Mouse (Mus musculus) adrenal gland, postnatal 4 days (tissue): ENCODE measurements around the gene Stard13. TPM values are rescaled to one million over a fixed set of nuclear protein-coding genes. Genes with fewer than 3 reads are reported as not detected.

Experiments used
- DNase-seq, 2 experiments: peaks; one replicate each; pipeline ENCODE4 v3.0.0; 2021 to 2022; ENCODE audit warnings: low spot score in 2 of 2, mixed read lengths in 2 of 2
- total RNA-seq, 2 experiments: library from RNA; stranded (reverse); gene quantifications; 2 replicates each; pipeline ENCODE4 v1.2.3; 2021

Gene Stard13
- total RNA-seq, 2 experiments from 2014 or later, result 22.6 to 26.6 TPM

DNA sequence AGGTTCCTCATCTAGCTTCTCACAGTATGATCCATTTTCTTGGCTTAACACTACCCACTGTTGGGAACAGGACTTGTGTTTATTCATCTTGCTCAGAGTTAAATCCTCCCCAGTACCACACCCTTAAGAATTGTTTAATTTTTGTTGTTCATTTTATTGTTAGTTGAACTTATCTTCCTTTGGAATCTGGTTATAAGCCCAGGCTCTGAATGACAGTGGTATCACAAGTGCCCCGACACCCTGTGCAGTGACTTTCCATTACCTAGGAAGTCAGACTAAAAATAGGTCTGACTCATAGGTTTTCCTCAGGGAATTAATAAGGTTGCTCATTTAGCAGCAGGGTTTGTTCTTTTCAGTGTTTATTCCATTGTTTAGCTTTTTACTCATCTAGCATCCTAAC is 168.4 kb downstream of the Stard13 start:
- no peak for DNase-seq

DNA sequence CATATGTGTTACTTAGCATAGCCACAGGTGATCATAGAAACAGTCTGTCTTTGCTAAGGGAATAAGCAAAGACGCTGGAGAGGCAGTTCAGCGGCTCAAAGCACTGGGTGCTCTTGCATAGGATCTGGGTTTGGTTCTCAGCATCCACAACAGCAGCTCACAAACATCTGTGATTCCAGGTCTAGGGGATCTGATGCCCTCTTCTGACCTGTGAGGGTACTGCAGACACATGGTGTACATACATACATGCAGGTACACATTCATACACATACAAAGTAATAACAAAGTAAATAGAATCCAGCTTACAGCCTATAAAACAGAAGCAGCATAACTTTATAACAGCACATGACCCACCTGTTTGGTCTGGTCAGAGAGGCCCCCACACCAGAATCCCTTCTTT is 171.7 kb downstream of the Stard13 start:
- no peak for DNase-seq

DNA sequence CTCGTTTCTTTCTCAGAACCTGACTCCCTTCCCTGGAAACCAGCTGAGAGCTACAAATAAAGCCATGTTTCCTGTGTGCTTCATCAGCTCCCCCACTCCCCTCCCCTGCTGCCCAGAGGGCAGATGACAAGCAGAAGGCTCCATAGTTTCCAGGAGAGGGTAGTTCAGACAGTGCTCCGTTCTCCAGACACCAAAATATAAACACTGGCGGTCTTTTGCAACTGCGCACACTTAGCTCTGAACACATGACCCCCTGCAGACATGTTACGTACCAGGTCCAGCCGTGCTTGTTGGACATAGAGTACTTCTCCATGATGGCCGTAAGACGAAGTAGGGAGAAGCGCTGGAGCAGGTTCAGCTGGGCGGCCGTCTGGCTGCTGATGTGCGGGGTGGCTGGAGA is 173.2 kb downstream of the Stard13 start:
- DNase-seq, result no peak

DNA sequence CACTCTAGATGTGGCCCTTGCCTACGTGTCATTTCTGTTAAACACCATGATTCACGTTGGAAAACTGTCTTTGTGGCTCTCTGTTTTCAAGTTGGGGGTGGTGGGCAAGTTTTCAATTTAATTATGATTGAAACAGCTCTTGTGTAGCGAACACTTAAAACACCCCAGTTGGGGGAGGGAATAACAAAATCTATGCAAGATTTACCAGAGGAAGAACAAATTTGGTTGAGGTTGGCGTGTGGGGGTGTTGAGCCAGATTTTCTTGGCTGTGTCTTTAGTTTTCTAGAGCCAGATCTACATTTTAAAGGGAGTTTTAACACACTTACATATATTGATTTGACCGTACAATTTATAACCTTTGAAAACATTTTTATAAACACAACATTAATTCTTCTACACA is 173.9 kb downstream of the Stard13 start:
- no peak for DNase-seq

DNA sequence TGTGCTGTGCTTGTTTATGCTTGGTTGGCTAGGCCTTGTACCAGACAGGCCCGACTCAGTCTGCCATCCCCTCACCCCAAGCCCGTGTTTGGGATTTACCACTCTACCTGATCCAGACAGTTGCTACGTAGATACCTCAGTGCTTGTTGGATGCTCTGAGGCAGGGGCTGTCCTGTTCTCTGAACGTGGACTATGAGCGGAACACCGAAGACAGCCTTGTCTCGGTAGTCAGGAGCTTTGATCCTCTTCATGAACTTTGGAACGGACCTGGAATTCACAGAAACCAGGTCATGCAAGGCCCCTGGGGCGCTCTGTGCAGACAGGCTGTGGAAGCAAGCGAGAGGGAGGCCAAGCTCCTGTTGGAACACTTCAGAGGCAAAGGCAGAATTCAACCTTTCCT is 174.3 kb downstream of the Stard13 start:
- no peak for DNase-seq

DNA sequence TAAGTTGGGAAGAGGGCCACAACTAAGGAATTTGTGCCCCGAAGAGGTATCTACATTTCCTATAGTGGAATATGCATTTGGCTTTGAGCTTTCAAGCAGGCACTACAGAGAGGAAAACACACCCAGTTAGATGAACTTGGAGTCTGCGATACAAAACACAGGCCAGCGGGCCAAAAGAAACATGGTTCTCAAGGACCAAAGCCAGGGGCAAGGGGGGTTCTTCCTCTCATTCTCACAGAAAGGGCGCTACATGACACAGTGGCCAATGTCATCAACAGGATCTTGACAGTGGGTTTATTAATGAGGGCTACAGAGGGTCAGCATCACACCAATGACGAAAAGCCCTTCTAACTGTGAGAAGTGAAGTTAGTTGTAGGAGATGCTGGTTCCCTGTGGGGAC is 175.9 kb downstream of the Stard13 start:
- DNase-seq, result no peak

DNA sequence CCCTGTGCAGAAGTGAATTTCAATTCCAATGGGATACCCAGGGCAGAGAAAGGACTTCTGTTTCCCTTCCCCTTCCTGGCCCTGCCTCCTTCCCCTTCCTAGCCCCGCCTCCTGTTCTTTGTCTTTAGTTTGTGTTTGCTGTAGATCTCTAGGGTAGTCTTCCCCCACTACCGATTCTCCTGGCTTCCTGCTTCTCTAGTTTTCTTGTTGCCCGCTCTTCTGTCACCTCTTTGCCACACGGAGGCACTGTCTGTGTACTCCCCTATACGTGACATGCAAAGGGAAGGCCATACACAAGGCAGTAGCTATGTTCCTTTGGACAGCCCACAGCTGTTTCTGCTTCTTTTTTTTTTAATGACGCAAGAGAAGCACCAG is 176.7 kb downstream of the Stard13 start:
- no peak for DNase-seq

DNA sequence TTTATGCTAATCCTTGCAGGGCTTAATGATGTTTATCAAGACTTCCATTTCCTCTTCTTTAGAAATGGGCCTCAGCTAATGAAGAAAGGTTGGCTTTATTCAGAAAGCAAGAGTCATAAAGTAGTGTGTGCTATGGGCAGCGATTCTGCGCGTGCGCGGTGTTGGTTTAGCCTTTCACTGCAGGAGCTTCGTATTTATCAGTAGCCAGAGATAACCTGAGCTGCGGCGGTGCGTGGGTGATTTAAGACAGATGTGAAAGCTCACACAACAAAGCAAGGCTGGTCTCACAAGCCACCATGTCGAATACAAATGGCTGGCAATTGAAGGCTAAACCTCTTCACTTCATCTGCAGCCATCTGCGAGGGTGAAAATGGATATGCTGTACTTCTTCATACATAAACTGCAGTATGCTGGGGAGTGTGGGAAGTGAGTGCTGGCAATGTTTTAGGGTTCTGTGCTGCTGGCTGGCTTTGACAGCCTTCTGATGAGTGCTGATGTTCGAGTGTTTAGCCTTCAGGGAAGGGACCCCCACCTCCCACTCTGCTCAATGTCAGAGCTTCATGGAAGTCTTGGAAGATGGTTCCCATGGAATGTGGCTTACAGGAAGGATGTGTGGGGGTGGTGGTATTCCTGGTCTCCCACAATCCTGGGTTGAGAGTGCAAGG is 177.2 kb downstream of the Stard13 start:
- no peak for DNase-seq

DNA sequence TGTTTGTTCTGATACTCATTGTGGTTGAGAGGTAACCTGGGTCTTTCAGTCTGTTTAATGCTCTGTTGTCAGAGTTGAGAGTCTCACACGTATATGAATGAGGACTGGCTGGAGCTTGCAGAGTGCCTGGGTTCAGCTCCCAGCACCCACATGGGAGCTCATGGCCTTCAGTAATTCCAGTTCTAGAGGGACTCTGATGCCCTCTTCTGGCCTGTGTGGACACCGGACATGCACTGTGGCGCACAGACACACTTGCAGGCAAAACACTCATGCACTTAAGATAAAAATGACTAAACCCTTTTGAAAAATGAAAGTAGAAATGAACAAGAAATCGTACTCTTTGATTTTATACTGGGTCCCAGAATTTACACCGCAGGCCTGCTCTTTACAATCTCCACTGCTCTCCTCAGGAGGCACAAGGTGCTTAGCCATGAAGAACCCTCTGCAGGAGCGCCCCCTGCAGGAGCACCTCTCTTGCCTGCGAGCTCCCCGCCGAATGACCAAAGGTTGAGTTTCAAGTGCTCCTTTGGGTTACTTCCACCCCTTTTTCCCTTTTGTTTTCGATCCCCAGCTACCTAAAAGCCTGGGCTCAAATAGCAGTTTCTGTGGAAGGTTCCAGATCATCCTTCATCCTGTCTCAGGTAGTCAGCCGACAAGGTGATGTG is 178.1 kb downstream of the Stard13 start:
- no peak for DNase-seq

DNA sequence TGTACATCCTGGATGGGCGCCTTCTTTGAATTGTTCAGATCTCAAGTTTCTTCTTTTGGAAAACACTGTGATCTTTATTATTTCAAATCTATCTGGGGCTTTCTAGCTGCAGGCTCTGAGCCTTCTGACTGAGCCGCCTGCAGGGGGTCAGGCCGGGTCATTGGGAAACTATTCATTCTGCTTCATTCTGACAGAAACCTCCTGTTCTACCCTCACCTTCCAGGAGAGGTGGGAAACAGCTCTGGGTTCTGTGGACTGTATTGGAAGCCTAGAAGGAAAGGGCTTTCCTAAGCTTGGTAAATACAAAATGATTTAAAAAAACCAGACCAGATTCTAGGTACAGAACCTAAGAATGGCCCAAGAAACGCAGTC is 178.9 kb downstream of the Stard13 start:
- DNase-seq, result no peak

DNA sequence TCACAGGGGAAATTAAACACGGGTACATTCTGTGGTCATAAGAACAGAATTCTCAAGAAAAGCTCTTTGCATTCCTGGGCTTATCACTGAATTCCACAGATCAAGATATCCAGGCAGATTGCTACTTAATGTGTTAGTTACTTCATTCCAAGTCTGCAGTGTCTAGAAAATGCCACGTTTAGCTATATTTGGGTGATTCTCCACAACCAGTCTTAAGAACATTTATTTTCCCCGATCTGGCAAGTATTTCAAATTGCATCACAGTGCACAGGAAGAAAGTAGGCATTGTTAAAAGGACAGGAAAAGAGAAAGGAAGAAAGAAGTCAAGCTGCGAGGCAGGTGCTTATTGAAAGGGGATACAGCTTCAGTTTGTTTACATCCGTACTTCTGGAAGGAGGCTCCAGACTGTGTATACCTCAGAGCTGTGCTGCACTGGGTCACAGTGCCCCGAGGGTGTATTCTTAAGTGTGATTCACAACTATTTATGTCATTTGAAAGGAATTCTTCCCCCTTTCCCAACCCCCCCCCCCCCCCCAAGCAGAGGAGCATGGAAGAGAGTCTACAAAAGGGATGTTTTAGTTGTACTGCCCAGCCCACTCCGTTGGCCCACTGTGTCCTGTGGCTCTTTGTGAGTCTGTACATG is 179.4 kb downstream of the Stard13 start:
- no peak for DNase-seq

DNA sequence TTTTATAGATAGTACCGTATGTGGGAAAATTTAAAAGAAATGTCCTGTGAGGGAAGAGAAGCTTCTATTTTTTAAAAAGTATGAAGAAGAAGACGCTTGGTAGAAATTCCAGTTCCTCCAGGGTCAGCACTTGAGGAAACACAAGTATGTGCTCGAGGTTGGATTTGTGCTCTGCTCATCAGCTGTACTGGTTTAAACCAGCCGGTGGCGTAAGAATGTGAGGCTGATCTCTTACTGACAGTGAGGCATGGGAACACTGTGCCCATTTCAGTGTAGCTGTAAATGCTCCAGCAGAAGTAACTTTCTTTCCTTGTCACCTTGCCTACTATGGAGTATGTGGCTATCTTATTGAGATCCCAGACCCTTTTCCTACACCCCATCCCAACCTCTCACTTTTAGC is 180.4 kb downstream of the Stard13 start:
- no peak for DNase-seq

DNA sequence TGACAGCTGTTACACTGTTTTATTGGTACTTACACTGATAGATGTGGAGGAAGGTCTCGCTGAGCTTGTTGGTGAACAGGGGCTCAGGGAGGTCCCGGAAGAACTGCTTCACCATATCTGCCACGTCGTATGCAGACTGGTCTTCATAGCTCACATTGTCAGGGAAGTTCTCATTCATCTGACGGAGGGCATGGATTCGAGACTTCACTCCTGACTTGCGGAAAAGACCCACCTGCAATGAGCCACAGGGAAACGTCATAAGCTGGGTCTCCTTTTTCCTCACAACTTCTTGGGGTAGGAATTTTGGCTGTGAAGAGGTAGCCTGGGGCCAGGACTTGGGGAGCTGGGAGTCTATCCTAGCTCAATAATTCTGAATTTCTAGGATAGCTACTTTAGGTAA is 181.3 kb downstream of the Stard13 start:
- DNase-seq, result no peak

DNA sequence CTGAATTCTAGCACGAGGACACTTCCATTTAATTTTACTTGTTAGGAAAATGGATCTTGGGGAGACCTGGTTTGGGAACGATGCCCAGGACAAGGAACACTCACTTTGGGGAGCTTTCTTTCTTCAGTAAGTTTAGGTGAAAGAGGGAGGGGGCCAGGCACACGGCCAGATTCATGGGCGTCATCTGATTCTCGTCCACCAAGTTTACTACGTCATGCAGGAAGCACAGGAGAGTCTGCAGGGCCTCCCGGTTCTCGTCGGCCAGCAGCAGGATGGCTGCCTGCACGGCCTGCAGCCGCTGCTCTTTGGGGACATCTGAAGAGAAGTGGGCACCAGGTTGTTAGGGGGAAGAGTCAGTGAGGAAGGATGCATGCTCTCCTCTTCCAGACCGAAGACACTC is 186.1 kb downstream of the Stard13 start:
- no peak for DNase-seq

DNA sequence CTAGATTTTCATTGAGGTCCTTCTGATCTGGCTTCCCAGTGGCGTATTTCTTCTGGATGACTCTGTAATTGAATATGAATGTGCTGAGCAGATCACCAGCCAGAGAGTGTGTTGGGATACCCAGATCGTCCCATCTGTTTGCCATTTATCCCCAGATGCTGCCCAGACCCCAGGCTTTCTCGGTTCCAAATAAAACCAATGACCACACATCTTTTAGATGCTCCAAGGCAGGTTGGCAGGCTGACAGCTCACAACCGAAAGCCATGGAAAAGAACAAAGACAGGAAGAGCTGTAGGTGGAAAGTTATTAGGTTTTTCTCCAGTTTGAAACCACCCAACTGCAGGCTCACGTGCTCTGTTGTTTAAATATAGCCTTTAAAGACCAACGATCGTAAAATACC is 186.7 kb downstream of the Stard13 start:
- no peak for DNase-seq

DNA sequence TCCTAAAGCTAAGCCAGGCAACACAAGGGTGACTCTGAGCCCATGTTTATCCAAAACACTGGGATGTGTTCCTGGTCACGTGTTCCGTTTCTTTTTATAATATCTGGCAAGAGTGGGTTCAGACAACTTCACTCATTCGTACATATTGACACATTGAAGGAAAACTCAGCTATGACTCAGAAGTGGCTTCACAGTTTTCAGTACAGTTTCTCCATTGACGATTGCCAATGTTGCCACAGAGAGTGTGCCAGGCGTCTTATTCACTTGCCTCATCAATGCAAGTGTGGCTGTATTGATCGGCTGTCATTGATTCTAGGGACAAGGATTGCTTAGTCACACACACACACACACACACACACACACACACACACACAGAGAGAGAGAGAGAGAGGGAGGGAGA is 187.5 kb downstream of the Stard13 start:
- no peak for DNase-seq

DNA sequence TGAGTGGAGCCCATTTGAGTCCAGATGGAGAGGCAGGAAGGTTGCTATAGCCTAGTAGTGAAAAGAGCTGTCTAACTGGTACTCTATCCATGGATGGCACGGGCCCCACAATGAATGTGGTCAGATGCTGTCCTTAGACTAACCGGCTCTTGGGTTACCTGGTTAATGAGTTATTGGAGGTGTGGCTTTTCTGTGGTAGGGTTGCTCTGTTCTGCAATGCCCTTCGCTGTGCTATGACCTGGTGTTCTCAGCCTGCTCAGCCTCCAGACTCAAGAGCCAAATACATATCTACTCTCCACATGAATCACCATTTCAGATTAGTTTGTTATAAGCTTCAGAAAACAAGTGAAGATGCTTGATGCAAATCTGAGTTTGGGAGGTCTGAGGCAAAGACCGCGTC is 190.7 kb downstream of the Stard13 start:
- DNase-seq, result no peak

DNA sequence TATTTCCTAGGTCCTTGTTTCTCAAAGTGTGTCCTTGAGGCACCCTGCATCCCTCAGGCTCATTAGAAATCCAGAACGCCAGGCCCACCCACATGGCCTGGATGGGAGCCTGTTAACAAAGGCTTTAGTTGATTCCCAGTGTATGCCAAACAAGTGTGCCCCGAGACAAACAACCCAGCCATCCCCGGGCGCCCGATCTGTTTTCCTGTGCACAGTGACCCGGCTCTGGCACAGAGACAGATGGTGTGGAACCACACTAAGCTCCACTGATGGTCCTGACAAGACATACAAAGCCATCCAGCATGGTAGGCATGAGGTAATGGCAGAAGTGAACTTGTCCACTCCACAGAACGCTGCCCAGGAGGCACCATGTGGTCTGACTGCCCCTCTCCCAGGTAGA is 195.8 kb downstream of the Stard13 start:
- no peak for DNase-seq

DNA sequence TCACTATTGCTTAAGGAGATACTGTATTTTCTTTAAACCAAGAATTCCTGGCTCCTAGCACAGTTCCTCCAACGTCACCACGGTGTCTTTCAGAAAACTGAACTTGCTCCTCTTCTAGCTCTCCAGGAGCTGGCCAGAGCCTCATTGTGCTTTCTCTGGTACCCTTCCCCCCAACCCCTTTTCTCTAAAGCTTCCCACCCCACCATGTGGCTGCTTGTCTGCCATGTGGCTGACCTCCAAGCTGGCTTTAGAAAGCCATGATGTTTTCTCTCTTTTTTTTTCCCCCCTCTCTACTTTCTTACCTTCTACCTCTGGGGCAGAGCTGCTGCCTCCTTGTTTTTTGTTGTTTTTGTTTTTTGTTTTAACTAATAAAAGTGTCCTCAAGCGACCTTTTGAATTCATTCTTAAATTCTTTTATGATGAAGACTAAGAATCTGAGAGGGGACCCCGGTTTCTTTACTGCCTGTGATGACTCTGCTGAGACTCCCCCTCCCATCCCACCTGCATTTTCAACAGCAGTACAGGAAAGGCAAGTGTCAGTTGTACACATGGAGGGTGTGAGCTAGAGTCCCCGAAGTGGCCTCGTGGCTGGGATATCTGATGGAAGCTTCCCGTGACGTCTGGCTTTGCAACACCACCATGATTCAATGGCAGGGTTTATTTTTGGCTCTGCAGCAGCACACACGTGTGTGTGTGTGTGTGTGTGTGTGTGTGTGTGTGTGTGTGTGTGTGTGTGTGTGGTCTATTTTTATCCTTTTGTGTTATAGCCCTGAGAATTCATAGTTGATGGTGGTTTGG is 198.7 kb downstream of the Stard13 start:
- DNase-seq, result no peak

DNA sequence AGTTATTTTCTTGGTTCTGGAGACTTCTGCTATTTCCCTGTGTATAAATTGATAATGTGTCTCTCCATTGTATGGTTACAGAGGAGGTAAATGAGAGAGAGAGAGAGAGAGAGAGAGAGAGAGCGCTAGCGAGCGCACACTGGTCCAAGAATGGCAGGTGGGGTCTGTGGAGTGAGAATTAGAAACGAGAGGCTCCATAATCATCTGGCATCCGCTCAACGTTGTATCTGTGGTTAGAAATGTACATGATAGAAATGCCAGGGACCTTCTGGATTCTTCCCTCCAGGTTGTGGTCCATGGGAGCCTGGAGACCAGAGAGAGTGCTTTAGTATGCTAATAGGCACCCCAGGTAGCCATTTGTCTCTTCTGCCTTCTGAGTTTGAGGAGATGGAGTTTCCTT is 204.7 kb downstream of the Stard13 start:
- no peak for DNase-seq

DNA sequence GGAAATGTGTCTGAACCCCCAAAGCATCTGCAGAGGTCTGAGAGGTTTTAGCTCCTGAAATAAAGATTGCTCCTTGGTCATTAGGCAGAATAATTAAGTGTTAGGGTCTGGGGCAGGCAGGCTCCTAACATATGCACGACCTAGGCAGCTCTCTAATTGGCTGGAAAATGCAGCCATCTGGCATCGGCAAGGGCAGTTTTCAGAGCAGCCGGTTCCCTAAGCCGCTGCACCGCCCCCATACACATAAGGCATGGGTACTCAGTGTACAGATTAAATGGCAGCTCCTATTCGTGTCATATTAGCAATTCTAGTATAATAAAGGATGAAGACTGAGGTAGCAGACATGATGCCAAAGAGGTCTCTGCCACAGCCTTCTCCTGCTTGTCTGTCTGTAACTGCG is 206.5 kb downstream of the Stard13 start:
- DNase-seq, result no peak

DNA sequence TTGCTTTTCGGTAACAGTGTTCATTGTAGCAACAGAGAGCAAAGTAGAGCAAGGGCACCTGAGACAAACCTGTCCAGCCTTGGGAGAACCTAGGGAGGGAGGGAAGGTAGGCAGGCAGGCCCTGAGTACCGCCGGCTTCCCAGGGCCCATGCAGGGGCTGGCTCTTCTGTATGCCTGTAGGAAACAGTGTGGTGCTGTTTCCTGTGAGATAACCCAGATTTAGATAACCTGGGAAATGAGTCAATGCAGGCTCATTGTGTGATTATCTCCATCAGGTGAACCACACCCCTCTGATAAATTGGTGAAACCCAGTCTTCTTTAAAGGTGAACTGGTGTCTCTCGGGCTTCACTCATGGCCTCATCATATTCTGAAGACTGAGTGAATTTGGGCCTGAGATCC is 207.6 kb downstream of the Stard13 start:
- DNase-seq, result no peak
